Mouse (Mus musculus) ES-Bruce4 (cell line): ENCODE measurements around the gene Abcg4.

Experiments
- CTCF ChIP-seq: IDR thresholded peaks from one replicate; pipeline ENCODE4 v1.8.1; 2011; ENCODE audit warnings: low read depth, low read length
- EP300 ChIP-seq: IDR thresholded peaks from 2 replicates; pipeline ENCODE4 v1.6.1; 2011; ENCODE audit warnings: low read depth, low read length; ENCODE audit not compliant: insufficient read depth

- no peak for TF ChIP-seq EP300
- no peak for TF ChIP-seq CTCF
Measured at GRCm38 (mm10) chr9:44243621-44244020, 44.8 kb downstream of the Abcg4 start.
